Mouse (Mus musculus) liver, postnatal 0 days (tissue): ENCODE measurements around the gene Cdk14.

Experiments
- CTCF ChIP-seq: sonication (generic); IDR thresholded peaks from 2 replicates; pipeline ENCODE4 v1.5.1; 2016; ENCODE audit warnings: antibody characterized with exemption, low read depth
- EP300 ChIP-seq: IDR thresholded peaks from 2 replicates; pipeline ENCODE4 v1.6.1; 2016; ENCODE audit warnings: antibody characterized with exemption, low read depth, mild to moderate bottlenecking

- TF ChIP-seq CTCF (no peak), EP300 (no peak)
Observed at GRCm38 (mm10) chr5:5194562-5195221, 225.4 kb downstream of the Cdk14 start.
